Mouse (Mus musculus) heart, postnatal 0 days (tissue): ENCODE data around the gene Hspa12b. TPM values are rescaled to one million over a fixed set of nuclear protein-coding genes. Genes with fewer than 3 reads are reported as not detected.

Source experiments
- ATAC-seq: fragments of 200-750 bp; cut with Nextera tagmentation; 2 replicates; pipeline ENCODE4 v1.8.0; 2017; ENCODE audit warnings: low read depth, moderate number of reproducible peaks, moderate library complexity; ENCODE audit not compliant: insufficient read depth
- DNase-seq: peaks from one replicate; pipeline ENCODE4 v3.0.0-alpha.2; 2016; ENCODE audit warnings: low spot score
- H3K27ac ChIP-seq: fragments of 300-500 bp; sonication (generic); 2 replicates; pipeline ENCODE4 v1.5.1; 2014; ENCODE audit warnings: low read depth, mild to moderate bottlenecking
- H3K27me3 ChIP-seq: fragments of 300-500 bp; sonication (generic); 2 replicates; pipeline ENCODE4 v1.6.1; 2014; ENCODE audit warnings: low read length, mixed read lengths; ENCODE audit not compliant: control insufficient read depth, insufficient read depth
- H3K36me3 ChIP-seq: fragments of 300-500 bp; sonication (generic); replicated peaks from 2 replicates; pipeline ENCODE4 v1.6.1; 2014; ENCODE audit warnings: low read length, mixed read lengths; ENCODE audit not compliant: control insufficient read depth, insufficient read depth
- H3K4me1 ChIP-seq: fragments of 300-500 bp; sonication (generic); 2 replicates; pipeline ENCODE4 v1.6.1; 2014; ENCODE audit warnings: antibody characterized with exemption; ENCODE audit not compliant: control insufficient read depth, insufficient read depth
- H3K4me2 ChIP-seq: fragments of 300-500 bp; sonication (generic); 2 replicates; pipeline ENCODE4 v1.6.1; 2014; ENCODE audit warnings: low read depth, mild to moderate bottlenecking, low read length, moderate library complexity
- H3K4me3 ChIP-seq: fragments of 300-500 bp; sonication (generic); 2 replicates; pipeline ENCODE4 v1.5.1; 2014; ENCODE audit warnings: low read depth, low read length
- H3K9ac ChIP-seq: fragments of 300-500 bp; sonication (generic); replicated peaks from 2 replicates; pipeline ENCODE4 v1.6.1; 2014; ENCODE audit warnings: low read depth, low read length, mixed read lengths
- H3K9me3 ChIP-seq: fragments of 300-500 bp; sonication (generic); replicated peaks from 2 replicates; pipeline ENCODE4 v1.6.1; 2016; ENCODE audit warnings: low read length; ENCODE audit not compliant: control insufficient read depth
- CTCF ChIP-seq: IDR thresholded peaks from 2 replicates; pipeline ENCODE4 v1.5.1; 2016; ENCODE audit warnings: antibody characterized with exemption, control low read depth, low read depth
- EP300 ChIP-seq: IDR thresholded peaks from 2 replicates; pipeline ENCODE4 v1.6.1; 2016; ENCODE audit warnings: antibody characterized with exemption, low read depth
- WGBS: fragments of 180-500 bp; shearing (Covaris S2); extraction: QIAGEN DNeasy Blood & Tissue Kit; methylation state at CpG from one replicate; pipeline ENCODE4 v1.1.7; 2014; 5-methylcytosine and 5-hydroxymethylcytosine counted together
- polyA plus RNA-seq: library from polyadenylated mRNA; unstranded; fragments of >200 nt; fragmentation: Nextera tagmentation; extraction: Ambion mirVana; gene quantifications from 2 replicates; pipeline ENCODE4 v1.2.1, GENCODE M21; 2015
- total RNA-seq: library from RNA; depleted of rRNA; stranded (reverse); fragments of >200 nt; gene quantifications from 2 replicates; pipeline ENCODE4 v1.2.3, GENCODE M21; 2014; ENCODE audit warnings: low replicate concordance

Gene Hspa12b
- total and polyA plus RNA-seq, 2 experiments from 2014 or later = 9.0 to 29.3 TPM

DNA sequence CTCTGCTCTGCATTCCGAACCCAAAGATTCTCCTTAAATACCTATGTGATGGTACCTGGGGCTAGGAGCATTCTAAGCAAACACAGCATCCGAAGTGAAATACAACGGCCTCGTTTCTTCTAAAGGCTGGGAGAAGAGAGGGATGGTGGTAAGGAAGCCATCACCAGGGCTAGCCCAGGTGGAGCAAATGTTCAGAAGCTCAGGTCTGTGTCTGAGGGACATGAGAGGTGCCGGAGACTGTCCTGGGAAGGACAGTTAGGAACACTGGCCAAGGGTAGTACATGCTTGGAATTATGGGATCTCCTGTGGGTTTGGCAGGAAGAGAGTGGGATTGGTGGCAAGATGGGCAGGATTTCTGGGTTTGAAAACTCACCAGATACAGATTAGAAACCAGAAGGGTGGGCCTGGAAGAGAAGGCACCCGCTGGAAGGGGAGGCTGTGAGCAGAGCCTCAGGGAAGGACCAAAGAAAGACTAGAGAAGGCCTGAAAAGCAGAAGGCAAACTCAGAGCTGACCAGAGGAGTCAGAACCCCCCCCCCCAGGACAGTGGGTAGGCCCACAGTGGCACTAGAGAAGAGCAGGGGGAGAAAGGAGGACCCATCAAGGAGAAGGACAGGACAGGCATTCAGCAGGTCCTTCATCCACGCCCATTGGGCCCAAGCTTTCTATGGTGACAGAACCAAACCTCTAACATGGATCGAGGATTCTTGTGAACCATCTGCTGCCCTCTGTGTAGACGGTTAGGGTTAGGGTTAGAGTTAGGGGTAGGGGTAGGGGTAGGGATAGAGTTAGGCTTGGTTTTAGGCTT is 1.7 kb upstream of the Hspa12b start:
- WGBS = 91% methylated on average over 9 of the region's 9 CpGs
- no peak overlapping the region for H3K4me2 ChIP-seq
- 0 out of 2 replicates have a peak overlapping the region, but pooled peaks have one; percentile 71 for H3K27ac ChIP-seq
- H3K9ac ChIP-seq = no peak overlapping the region
- no peaks in the 10 kb centered on the region for H3K9me3 ChIP-seq
- DNase-seq (no peak), ATAC-seq (no peak)
- 0 out of 2 replicates have a peak, but pooled peaks cover 5% of the 10 kb centered on the region for H3K27me3 ChIP-seq
- TF ChIP-seq CTCF (no peak), EP300 (no peak)
- peaks cover 5% of the 10 kb centered on the region; the same call in 1 of the 2 replicates for H3K4me1 ChIP-seq
- H3K4me3 ChIP-seq = no peak overlapping the region
- no peaks in the 10 kb centered on the region for H3K36me3 ChIP-seq

DNA sequence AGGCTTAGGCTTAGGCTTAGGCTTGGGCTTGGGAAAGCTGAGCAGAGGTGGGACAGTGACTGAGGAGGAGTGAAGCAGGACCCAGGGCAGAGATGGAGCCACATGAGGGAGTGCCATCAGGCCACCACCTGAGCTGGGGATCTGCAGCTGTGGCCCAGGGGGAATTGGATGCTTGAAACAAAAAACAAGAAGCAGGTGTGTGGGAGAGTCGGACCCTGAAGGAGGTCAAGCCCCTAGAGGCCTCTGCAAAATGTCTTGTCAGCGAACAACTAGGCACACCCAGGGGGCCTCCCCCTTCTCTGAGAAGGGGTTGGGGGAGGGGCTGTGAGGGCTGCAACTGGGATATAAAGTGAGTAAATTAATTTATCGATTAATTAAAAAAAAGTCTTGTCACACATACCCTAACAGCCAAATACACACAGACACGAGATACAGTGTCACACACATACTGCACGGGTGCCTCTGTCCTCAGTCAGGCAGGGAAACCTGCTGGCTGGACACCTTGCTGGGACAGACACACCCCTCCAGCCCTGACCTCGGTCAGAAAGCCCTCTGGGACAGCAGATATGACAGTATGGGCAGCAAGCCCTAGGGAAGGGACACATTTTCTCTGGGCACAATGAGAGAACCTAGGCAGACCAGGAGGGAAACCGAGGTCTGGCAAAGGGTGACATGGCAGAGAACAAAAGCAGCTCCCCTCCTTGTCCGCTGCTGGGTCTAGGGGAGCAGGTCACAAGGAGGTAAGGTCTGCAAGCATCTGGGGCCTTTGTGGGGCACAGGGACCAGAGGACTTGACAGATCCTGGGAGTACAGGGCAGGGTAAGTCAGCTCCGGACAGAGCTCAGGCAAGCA is 890 bp upstream of the Hspa12b start:
- peak overlapping the region; percentile 75; the same call in 1 of the 2 replicates for H3K27ac ChIP-seq
- H3K9ac ChIP-seq = no peak overlapping the region
- ATAC-seq (no peak), DNase-seq (no peak)
- TF ChIP-seq CTCF = no peak
- no peak for TF ChIP-seq EP300
- H3K27me3 ChIP-seq = 0 out of 2 replicates have a peak, but pooled peaks cover 5% of the 10 kb centered on the region
- no peak overlapping the region for H3K4me3 ChIP-seq
- H3K4me2 ChIP-seq = no peak overlapping the region
- peaks cover 5% of the 10 kb centered on the region; the same call in 1 of the 2 replicates for H3K4me1 ChIP-seq
- H3K36me3 ChIP-seq = no peaks in the 10 kb centered on the region
- 65% methylated on average over 9 of the region's 9 CpGs for WGBS
- H3K9me3 ChIP-seq = no peaks in the 10 kb centered on the region

DNA sequence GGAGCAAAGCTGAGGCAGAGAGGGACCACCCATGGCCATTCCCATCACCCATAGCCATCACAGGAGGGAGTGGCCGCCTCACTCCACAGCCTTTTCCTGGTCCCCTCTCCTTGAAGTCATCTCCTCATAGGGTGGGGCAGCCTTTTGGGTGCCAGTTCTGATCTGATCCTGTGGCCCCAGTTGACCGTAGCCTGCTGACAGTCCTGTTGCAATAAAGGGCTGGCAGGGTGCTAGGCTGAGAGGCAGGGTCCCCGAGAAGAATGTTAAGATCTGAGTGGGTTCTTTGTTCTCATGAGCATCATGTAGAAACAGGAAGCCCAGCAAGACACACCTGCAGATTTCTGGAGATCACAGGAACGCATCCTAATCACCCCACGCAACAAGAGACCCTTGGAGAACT is 1.1 kb downstream of the Hspa12b start:
- WGBS = 61% methylated on average over 5 of the region's 5 CpGs
- peaks cover 5% of the 10 kb centered on the region; the same call in 1 of the 2 replicates for H3K4me1 ChIP-seq
- TF ChIP-seq EP300 (no peak), CTCF (no peak)
- H3K27me3 ChIP-seq = 0 out of 2 replicates have a peak, but pooled peaks cover 5% of the 10 kb centered on the region
- no peak for DNase-seq
- peak overlapping the region; percentile 75 for H3K27ac ChIP-seq
- peak overlapping the region; percentile 76; the same call in 1 of the 2 replicates for H3K9ac ChIP-seq
- peak overlapping the region; percentile 69 for H3K4me2 ChIP-seq
- H3K36me3 ChIP-seq = no peaks in the 10 kb centered on the region
- no peaks in the 10 kb centered on the region for H3K9me3 ChIP-seq
- peak overlapping the region; percentile 60 for H3K4me3 ChIP-seq
- no peak for ATAC-seq

DNA sequence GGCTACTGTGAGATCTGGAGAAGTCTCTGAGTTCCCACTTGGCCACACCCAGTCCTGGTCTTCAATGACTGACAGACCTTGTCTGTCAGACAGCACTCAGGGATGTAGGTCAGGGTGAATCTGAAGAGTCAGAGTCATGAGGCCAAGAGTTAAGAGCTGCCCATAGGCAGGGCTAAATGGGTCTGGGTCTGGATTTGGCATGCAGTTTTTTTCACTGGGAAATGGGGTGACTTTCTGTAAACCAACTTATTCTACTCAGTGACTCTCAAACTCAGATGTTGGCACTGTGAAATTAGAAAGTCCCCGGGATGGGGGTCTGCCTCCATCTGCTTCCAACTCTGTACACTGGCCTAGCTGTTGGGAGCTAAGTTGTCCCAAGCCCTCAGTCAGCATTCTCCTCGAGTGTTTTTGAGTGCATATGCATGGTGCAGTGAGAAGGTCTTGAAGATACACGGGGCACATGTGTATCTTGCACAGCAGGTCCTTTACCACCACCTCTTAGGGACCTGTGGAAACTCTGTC is 1.6 kb downstream of the Hspa12b start:
- ATAC-seq = no peak
- DNase-seq = no peak
- Histone ChIP-seq H3K36me3 (no peaks in the 10 kb centered on the region), H3K9me3 (no peaks in the 10 kb centered on the region), H3K4me3 (peak overlapping the region; percentile 60), H3K9ac (peak overlapping the region; percentile 76; the same call in 1 of the 2 replicates), H3K4me2 (peak overlapping the region; percentile 69), H3K27ac (peak overlapping the region; percentile 75), H3K27me3 (0 out of 2 replicates have a peak, but pooled peaks cover 5% of the 10 kb centered on the region), H3K4me1 (peaks cover 5% of the 10 kb centered on the region; the same call in 1 of the 2 replicates)
- 60% methylated on average over 3 of the region's 3 CpGs for WGBS
- TF ChIP-seq EP300 (no peak), CTCF (no peak)

DNA sequence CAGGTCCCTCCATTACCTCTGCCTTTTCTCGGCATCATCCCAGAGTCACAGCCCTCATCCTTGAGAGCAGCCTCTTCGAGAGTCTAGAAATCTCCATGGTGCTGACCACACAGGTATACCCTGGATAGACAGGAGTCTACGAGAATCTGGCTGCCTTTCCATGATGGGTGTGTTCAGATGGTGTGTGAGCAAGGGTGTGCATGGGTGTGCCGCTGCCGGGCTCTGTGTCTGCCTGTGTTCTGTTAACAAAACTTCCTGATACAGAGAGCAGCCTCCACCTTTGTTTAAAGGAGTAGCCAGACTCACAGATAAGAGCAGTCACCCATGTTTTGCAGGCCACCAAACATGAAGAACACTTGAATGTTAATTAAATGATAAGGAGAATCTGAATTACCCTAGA is 2.8 kb downstream of the Hspa12b start:
- H3K27ac ChIP-seq = peak overlapping the region; percentile 49
- H3K4me1 ChIP-seq = peaks cover 8% of the 10 kb centered on the region; the same call in 1 of the 2 replicates
- peak overlapping the region; percentile 69 for H3K4me2 ChIP-seq
- no peaks in the 10 kb centered on the region for H3K9me3 ChIP-seq
- ATAC-seq (no peak), DNase-seq (no peak)
- 53% methylated on average over 5 of the region's 5 CpGs for whole genome bisulfite sequencing
- no peak for TF ChIP-seq EP300
- no peak for TF ChIP-seq CTCF
- H3K9ac ChIP-seq = no peak overlapping the region
- no peak overlapping the region for H3K4me3 ChIP-seq
- 0 out of 2 replicates have a peak, but pooled peaks cover 5% of the 10 kb centered on the region for H3K27me3 ChIP-seq
- H3K36me3 ChIP-seq = no peaks in the 10 kb centered on the region
